33 mouse cellular contexts compared by ENCODE assay signal in genomic region chr12:30164005-30164404, GRCm38 (mm10). TPM values are rescaled to one million over a fixed set of nuclear protein-coding genes. Genes with fewer than 3 reads are reported as not detected.
"Had no signal": no experiment of that assay in that cellular context is flagged by ENCODE, and none has a peak within 500 bp of the region (broad histone marks: within the 10 kb centered on the region; RNA-seq: fewer than 3 reads in every experiment).

No protein-coding gene starts in this region.

- H3K4me1 ChIP-seq: embryonic facial prominence, embryonic 10.5 days; embryonic facial prominence, embryonic 12.5 days; embryonic facial prominence, embryonic 15.5 days; forebrain, embryonic 10.5 days; forebrain, embryonic 12.5 days; forebrain, embryonic 13.5 days; forebrain, embryonic 15.5 days had no signal

- H3K27me3 ChIP-seq: embryonic facial prominence, embryonic 12.5 days; embryonic facial prominence, embryonic 13.5 days; embryonic facial prominence, embryonic 15.5 days; forebrain, embryonic 12.5 days; forebrain, embryonic 13.5 days; forebrain, embryonic 15.5 days had no signal

- H3K36me3 ChIP-seq: embryonic facial prominence, embryonic 10.5 days; embryonic facial prominence, embryonic 12.5 days; embryonic facial prominence, embryonic 13.5 days; embryonic facial prominence, embryonic 15.5 days; forebrain, embryonic 10.5 days; forebrain, embryonic 12.5 days; forebrain, embryonic 15.5 days had no signal

- H3K27ac ChIP-seq: embryonic facial prominence, embryonic 10.5 days; embryonic facial prominence, embryonic 12.5 days; embryonic facial prominence, embryonic 13.5 days; embryonic facial prominence, embryonic 15.5 days; forebrain, embryonic 10.5 days; forebrain, embryonic 12.5 days; forebrain, embryonic 13.5 days; forebrain, embryonic 15.5 days; gastrocnemius, adult 2 months; heart, adult 2 months had no signal

- H3K4me2 ChIP-seq: embryonic facial prominence, embryonic 12.5 days; embryonic facial prominence, embryonic 13.5 days; embryonic facial prominence, embryonic 15.5 days; forebrain, embryonic 12.5 days; forebrain, embryonic 13.5 days; forebrain, embryonic 15.5 days had no signal

- H3K9ac ChIP-seq: embryonic facial prominence, embryonic 12.5 days; embryonic facial prominence, embryonic 13.5 days; embryonic facial prominence, embryonic 15.5 days; forebrain, embryonic 12.5 days; forebrain, embryonic 13.5 days; forebrain, embryonic 15.5 days; forebrain, postnatal 0 days had no signal

- H3K4me3 ChIP-seq: embryonic facial prominence, embryonic 10.5 days; embryonic facial prominence, embryonic 12.5 days; embryonic facial prominence, embryonic 13.5 days; embryonic facial prominence, embryonic 15.5 days; erythroblast, embryonic 14.5 days; forebrain, embryonic 10.5 days; forebrain, embryonic 12.5 days; forebrain, embryonic 13.5 days; forebrain, embryonic 15.5 days; gastrocnemius, adult 2 months; heart, adult 2 months had no signal

- DNase-seq: cerebellum, adult 9-10 months; cerebellum, adult 9-11 months; cerebellum, postnatal 10 days; cerebellum, postnatal 14 days; cerebellum, postnatal 25 days; cerebellum, postnatal 36 days; embryo, embryonic 11 days; forebrain, postnatal 0 days; gastrocnemius, adult 2 months; gastrocnemius, postnatal 10 days; gastrocnemius, postnatal 14 days; gastrocnemius, postnatal 25 days; gastrocnemius, postnatal 36 days; heart, adult 11 months; heart, adult 18-20 months; heart, adult 2 months had no signal

- H3K9me3 ChIP-seq: embryonic facial prominence, embryonic 10.5 days; embryonic facial prominence, embryonic 12.5 days; embryonic facial prominence, embryonic 13.5 days; embryonic facial prominence, embryonic 15.5 days; forebrain, embryonic 10.5 days; forebrain, embryonic 12.5 days; forebrain, embryonic 13.5 days; forebrain, embryonic 15.5 days had no signal

RNA-seq across cellular contexts. Expression of gene Tpo, which starts 31.6 kb away (rescaled TPM):
- total RNA-seq: common myeloid progenitor, adult 5-6 weeks; forebrain, postnatal 0 days; gastrocnemius, adult 18-20 months; gastrocnemius, adult 2 months; gastrocnemius, adult 8-10 months; gastrocnemius, postnatal 10 days; gastrocnemius, postnatal 14 days; gastrocnemius, postnatal 25 days; gastrocnemius, postnatal 36 days; gastrocnemius, postnatal 4 days; granulocyte monocyte progenitor cell, adult 5-6 weeks; heart, adult 18-20 months; heart, adult 2 months; heart, adult 8-10 months had no signal
- polyA plus RNA-seq: embryonic facial prominence, embryonic 10.5 days; embryonic facial prominence, embryonic 11.5 days; embryonic facial prominence, embryonic 13.5 days; erythroblast, embryonic 14.5 days; forebrain, embryonic 10.5 days; forebrain, embryonic 11.5 days; forebrain, embryonic 12.5 days; forebrain, embryonic 13.5 days; heart, adult 2 months had no signal
